Mouse (Mus musculus) CH12.LX (cell line): ENCODE measurements around the gene Itsn1. TPM values are rescaled to one million over a fixed set of nuclear protein-coding genes. Genes with fewer than 3 reads are reported as not detected.

Source experiments
- DNase-seq: peaks from one replicate; pipeline ENCODE4 v3.0.0-alpha.2; 2013; ENCODE audit errors: extremely low read depth
- H3K27ac ChIP-seq: 2 replicates; pipeline ENCODE4 v1.5.1; 2012; ENCODE audit warnings: low read depth, mild to moderate bottlenecking, control low read depth, moderate library complexity; ENCODE audit not compliant: insufficient read depth
- H3K27me3 ChIP-seq: replicated peaks from 2 replicates; pipeline ENCODE3; 2012; ENCODE audit warnings: inconsistent platforms
- H3K36me3 ChIP-seq, 2 experiments: replicated peaks in 1 of 2; 2 replicates each; pipeline versions ENCODE3 to v1.6.1; 2012; ENCODE audit warnings: inconsistent platforms in 1 of 2, low read length in 1 of 2, mild to moderate bottlenecking in 1 of 2, mixed read lengths in 1 of 2, moderate library complexity in 1 of 2; ENCODE audit not compliant: control insufficient read depth in 1 of 2, insufficient read depth in 1 of 2
- H3K4me1 ChIP-seq, 2 experiments: 2 replicates each; pipeline ENCODE4 v1.6.1; 2012; ENCODE audit warnings: inconsistent platforms in 1 of 2, moderate library complexity in 1 of 2; ENCODE audit not compliant: insufficient read depth in 2 of 2, control insufficient read depth in 1 of 2
- H3K4me2 ChIP-seq: 2 replicates; pipeline ENCODE4 v1.6.1; 2012; ENCODE audit warnings: low read depth, mild to moderate bottlenecking, control low read depth; ENCODE audit not compliant: poor library complexity, insufficient read depth, severe bottlenecking
- H3K4me3 ChIP-seq, 3 experiments: fragments of 150-350 bp in 1 of 3; sonication (generic) in 1 of 3; replicated peaks in 1 of 3; 2 replicates each; pipeline versions ENCODE3 to v1.5.1; 2011 to 2012; ENCODE audit warnings: low read depth in 2 of 3, low read length in 2 of 3, mild to moderate bottlenecking in 2 of 3, moderate library complexity in 2 of 3, control low read depth in 1 of 3, improper control_type of control experiment in 1 of 3, inconsistent platforms in 1 of 3, mixed read lengths in 1 of 3; ENCODE audit not compliant: poor library complexity in 1 of 3
- H3K79me2 ChIP-seq: replicated peaks from 2 replicates; pipeline ENCODE4 v1.6.1; 2012; ENCODE audit warnings: mild to moderate bottlenecking, moderate library complexity; ENCODE audit not compliant: control insufficient read depth, poor library complexity, insufficient read depth, severe bottlenecking; ENCODE audit errors: extremely low read depth
- H3K9ac ChIP-seq: 2 replicates; pipeline ENCODE4 v1.6.1; 2012; ENCODE audit warnings: low read depth, mild to moderate bottlenecking, control low read depth, moderate library complexity; ENCODE audit not compliant: insufficient read depth
- H3K9me3 ChIP-seq: replicated peaks from 2 replicates; pipeline ENCODE3; 2012; ENCODE audit warnings: low read length, inconsistent platforms, mixed read lengths
- CHD2 ChIP-seq: IDR thresholded peaks from 2 replicates; pipeline ENCODE4 v1.6.1; 2011; ENCODE audit warnings: low read length, improper control_type of control experiment
- E2F4 ChIP-seq: IDR thresholded peaks from 2 replicates; pipeline ENCODE4 v1.6.1; 2011; ENCODE audit warnings: low read depth, low read length, improper control_type of control experiment; ENCODE audit not compliant: insufficient replicate concordance
- EP300 ChIP-seq: IDR thresholded peaks from 2 replicates; pipeline ENCODE4 v1.6.1; 2011; ENCODE audit warnings: low read length, improper control_type of control experiment
- HCFC1 ChIP-seq: IDR thresholded peaks from 2 replicates; pipeline ENCODE4 v1.6.1; 2012; ENCODE audit warnings: low read depth, mild to moderate bottlenecking, inconsistent platforms, low read length, improper control_type of control experiment
- JUND ChIP-seq: conservative IDR thresholded peaks from 2 replicates; pipeline ENCODE4 v1.6.1; 2011; ENCODE audit warnings: low read depth, low read length, improper control_type of control experiment
- MAFK ChIP-seq: IDR thresholded peaks from 2 replicates; pipeline ENCODE4 v1.6.1; 2011; ENCODE audit warnings: low read length, improper control_type of control experiment; ENCODE audit not compliant: insufficient replicate concordance
- MAX ChIP-seq: IDR thresholded peaks from 2 replicates; pipeline ENCODE4 v1.6.1; 2011; ENCODE audit warnings: low read length, improper control_type of control experiment
- MAZ ChIP-seq: IDR thresholded peaks from 2 replicates; pipeline ENCODE4 v1.6.1; 2012; ENCODE audit warnings: low read depth, mild to moderate bottlenecking, inconsistent platforms, low read length, improper control_type of control experiment, moderate library complexity
- MEF2A ChIP-seq: IDR thresholded peaks from 2 replicates; pipeline ENCODE4 v1.6.1; 2014; ENCODE audit warnings: low read depth, mild to moderate bottlenecking, inconsistent platforms, low read length, improper control_type of control experiment, borderline replicate concordance
- MXI1 ChIP-seq: IDR thresholded peaks from 2 replicates; pipeline ENCODE4 v1.6.1; 2011; ENCODE audit warnings: mild to moderate bottlenecking, low read depth, low read length, improper control_type of control experiment
- NELFE ChIP-seq: IDR thresholded peaks from 2 replicates; pipeline ENCODE4 v1.6.1; 2011; ENCODE audit warnings: low read depth, low read length, improper control_type of control experiment
- NRF1 ChIP-seq: IDR thresholded peaks from 2 replicates; pipeline ENCODE4 v1.6.1; 2014; ENCODE audit warnings: low read depth, mild to moderate bottlenecking, inconsistent platforms, low read length, improper control_type of control experiment, moderate library complexity
- POLR2A ChIP-seq: IDR thresholded peaks from 2 replicates; pipeline ENCODE4 v1.6.1; 2011; ENCODE audit warnings: low read depth, mild to moderate bottlenecking, improper control_type of control experiment, low read length
- POLR2AphosphoS2 ChIP-seq: IDR thresholded peaks from 2 replicates; pipeline ENCODE4 v1.6.1; 2011; ENCODE audit warnings: low read depth, low read length, improper control_type of control experiment
- SIN3A ChIP-seq: IDR thresholded peaks from 2 replicates; pipeline ENCODE4 v1.6.1; 2012; ENCODE audit warnings: low read length, improper control_type of control experiment, inconsistent platforms
- SMC3 ChIP-seq: IDR thresholded peaks from 2 replicates; pipeline ENCODE4 v1.6.1; 2011; ENCODE audit warnings: low read depth, low read length, improper control_type of control experiment
- TBP ChIP-seq: conservative IDR thresholded peaks from 2 replicates; pipeline ENCODE4 v1.6.1; 2011; ENCODE audit warnings: low read depth, low read length, improper control_type of control experiment
- USF1 ChIP-seq: IDR thresholded peaks from 2 replicates; pipeline ENCODE4 v1.6.1; 2014; ENCODE audit warnings: low read depth, mild to moderate bottlenecking, inconsistent platforms, low read length, improper control_type of control experiment
- ZC3H11A ChIP-seq: IDR thresholded peaks from 2 replicates; pipeline ENCODE4 v1.6.1; 2012; ENCODE audit warnings: low read depth, mild to moderate bottlenecking, inconsistent platforms, low read length, improper control_type of control experiment
- ZMIZ1 ChIP-seq: IDR thresholded peaks from 2 replicates; pipeline ENCODE4 v1.6.1; 2012; ENCODE audit warnings: low read depth, mild to moderate bottlenecking, inconsistent platforms, low read length, improper control_type of control experiment
- dilution Hi-C: fragments of 300-500 bp; cut with MboI; formaldehyde crosslinking; loops from 2 replicates; pipeline ENCODE4 v1.14.3; 2020; ENCODE audit warnings: low sequenced_read_pairs; ENCODE audit not compliant: extremely low pct_unique_long_range_greater_than_20kb, extremely low pct_ligation_motif_present
- in situ Hi-C: fragments of 300-500 bp; cut with MboI; formaldehyde crosslinking; loops from 3 replicates; pipeline ENCODE4 v1.14.3; 2019; ENCODE audit warnings: low sequenced_read_pairs, low pct_ligation_motif_present, low pct_unique_long_range_greater_than_20kb, mixed read lengths
- polyA plus RNA-seq: library from polyadenylated mRNA; unstranded; fragments of >175 nt; gene quantifications from 2 replicates; pipeline ENCODE4 v1.2.1, GENCODE M21; 2012; ENCODE audit warnings: low read depth; ENCODE audit not compliant: insufficient read length
- total RNA-seq, 2 experiments: library from RNA; depleted of rRNA; stranded (reverse); fragments of 300-350 nt in 1 of 2; fragments of >200 nt in 1 of 2; gene quantifications; 2 replicates each; pipeline ENCODE4 v1.2.3; 2012 to 2014

The Itsn1 gene
- total and polyA plus RNA-seq, 3 experiments = 32.5 to 54.5 (median 46.3) TPM

DNA sequence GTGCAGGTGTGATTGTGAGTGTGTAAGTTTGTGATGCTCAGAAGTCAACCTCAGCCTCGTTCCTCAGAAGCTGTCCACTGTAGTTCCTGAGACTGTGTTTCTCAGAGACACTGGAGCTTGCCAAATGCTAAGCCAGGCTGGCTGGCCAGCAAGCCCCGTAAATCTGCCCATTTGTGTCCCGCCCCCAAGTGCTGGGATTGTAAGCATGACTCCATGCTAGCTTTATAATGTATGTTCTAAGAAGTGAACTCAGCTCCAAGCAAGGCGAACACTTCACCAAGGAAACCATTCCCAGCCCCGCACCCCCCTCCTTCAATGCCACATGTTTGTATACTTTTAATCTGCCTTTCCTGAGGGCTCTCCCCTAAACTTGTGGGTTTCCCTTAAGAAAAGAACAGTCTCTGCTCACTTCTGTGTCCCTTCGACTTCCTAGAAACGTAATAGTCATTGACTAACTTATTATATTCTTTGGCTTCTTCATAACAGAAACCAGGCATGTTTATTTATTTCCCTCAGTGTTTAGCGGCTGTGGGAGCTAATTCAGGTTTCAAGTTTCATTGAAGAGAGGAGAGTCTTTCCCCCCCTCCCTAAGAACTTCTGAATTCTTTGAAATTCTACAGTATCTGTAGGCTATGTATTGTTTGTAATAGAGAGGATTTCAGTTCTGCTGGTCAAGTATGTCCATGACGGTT lies 153.2 kb downstream of the Itsn1 start:
- in situ Hi-C loops (no loop called here), dilution Hi-C loops (no loop called here)
- H3K4me3 ChIP-seq = no peak overlapping the region
- no peaks in the 10 kb centered on the region for H3K9me3 ChIP-seq
- no peak overlapping the region for H3K27ac ChIP-seq
- DNase-seq = no peak
- H3K4me1 ChIP-seq = peaks cover 45 to 76% of the 10 kb centered on the region in 2 experiments
- peaks cover 0 to 10% of the 10 kb centered on the region in 2 experiments for H3K36me3 ChIP-seq
- no peak overlapping the region for H3K4me2 ChIP-seq
- no peak for TF ChIP-seq CHD2
- no peak for TF ChIP-seq MAX
- no peak for TF ChIP-seq SIN3A
- no peak for TF ChIP-seq NELFE
- TF ChIP-seq ZC3H11A = no peak
- TF ChIP-seq MXI1 = no peak
- TF ChIP-seq ZMIZ1 = no peak
- H3K79me2 ChIP-seq = no peaks in the 10 kb centered on the region
- no peak overlapping the region for H3K9ac ChIP-seq
- no peaks in the 10 kb centered on the region for H3K27me3 ChIP-seq

DNA sequence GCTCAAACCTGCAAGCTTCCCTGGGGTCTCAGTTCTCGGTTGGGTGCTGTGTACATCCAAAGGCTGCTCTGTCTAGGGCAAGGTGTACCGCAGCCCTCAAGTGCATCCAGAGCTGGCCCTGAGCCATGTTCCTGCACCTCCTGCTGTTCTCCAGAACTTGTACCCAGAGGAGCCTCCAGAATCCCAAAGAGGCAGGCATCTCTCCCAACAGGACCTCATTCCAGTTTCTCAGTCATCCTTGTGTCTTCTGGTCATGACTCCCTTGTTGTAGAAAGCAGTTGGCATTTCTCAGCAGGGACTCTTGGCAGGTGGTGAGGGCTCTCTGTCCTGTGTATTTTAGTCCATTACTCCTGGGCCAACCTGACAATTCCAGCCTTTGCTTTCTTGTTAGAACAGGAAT lies 154.6 kb downstream of the Itsn1 start:
- no peak for DNase-seq
- Histone ChIP-seq H3K4me1 (peaks cover 46 to 83% of the 10 kb centered on the region in 2 experiments), H3K4me2 (no peak overlapping the region), H3K9me3 (no peaks in the 10 kb centered on the region), H3K4me3 (no peak overlapping the region), H3K27ac (no peak overlapping the region), H3K9ac (no peak overlapping the region), H3K27me3 (no peaks in the 10 kb centered on the region), H3K79me2 (no peaks in the 10 kb centered on the region), H3K36me3 (peaks cover 0 to 8% of the 10 kb centered on the region in 2 experiments)
- in situ Hi-C loops (no loop called here), dilution Hi-C loops (no loop called here)
- TF ChIP-seq TBP (no peak), JUND (no peak), HCFC1 (no peak), USF1 (no peak), NELFE (no peak), EP300 (no peak), POLR2A (no peak), MAZ (no peak), ZMIZ1 (no peak), E2F4 (no peak), SMC3 (no peak), MAFK (no peak), POLR2AphosphoS2 (no peak), MXI1 (no peak), MEF2A (no peak), NRF1 (no peak)
